Mouse (Mus musculus): ENCODE results near the gene Aunip.
A peak's percentile ranks its signal among the peaks of the same experiment; 100 is the strongest.
"Not testable (repeated sequence)": the region's sequence is repeated elsewhere in the genome, so short reads cannot be mapped to it uniquely, and the experiment has no call there.

The Aunip gene

DNA sequence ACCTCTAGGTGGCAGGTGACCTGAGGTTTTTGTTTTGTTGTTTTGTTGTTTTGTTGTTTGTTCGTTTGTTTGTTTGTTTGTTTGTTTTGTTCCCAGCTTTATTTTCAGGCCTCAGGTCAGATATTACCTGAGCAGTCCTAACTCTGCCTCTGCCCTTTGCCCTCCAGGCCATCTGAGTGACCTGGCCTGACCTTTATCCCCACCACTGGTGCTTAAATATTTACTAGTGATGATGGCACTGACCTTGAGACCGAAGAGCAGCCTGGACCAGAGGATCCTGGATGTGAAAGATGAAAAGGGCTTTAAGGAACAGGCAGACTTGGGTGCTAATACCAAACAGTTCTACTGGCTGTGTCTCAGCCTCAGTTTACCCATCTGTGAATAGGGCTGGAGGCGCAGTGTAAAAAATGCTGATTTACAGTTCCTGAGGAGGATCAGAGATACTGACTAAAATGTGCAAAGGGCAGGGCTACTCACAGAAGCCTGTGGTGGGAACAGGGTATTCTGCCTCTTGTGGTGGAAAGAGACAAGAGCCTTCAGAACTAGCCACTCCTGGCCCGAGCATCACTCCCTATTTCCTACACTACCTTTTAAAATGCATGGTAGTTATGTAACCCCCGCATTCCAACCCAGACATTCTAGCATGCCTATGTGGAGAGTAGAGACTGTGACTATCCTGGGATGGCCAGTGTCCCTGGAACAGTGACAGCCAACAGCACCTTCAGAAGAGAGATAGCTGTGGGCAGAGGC lies 25.5 kb upstream of the Aunip start:
- peak; percentile 62 for DNase-seq (ENCODE audit: low read depth, low spot score)

DNA sequence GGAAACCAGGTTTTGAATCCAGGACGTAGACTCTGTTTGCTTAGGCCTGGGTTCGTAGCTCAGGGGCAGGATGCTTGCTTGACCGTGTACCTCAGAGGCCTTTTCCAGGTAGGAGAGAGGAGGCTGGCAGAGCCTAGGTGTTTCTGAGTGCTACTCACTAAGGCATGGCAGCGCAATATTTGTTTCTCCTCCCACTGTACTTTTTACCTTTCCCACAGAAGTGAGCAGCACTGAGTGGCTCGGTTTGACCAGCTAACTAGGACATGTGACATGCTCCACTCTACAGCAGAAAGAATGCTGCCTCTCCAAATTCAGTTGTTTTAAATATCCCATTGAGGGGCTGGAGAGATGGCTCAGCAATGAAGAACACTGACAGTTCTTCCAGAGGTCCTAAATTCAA lies 22.6 kb upstream of the Aunip start:
- no peak for DNase-seq (ENCODE audit: low read depth, low spot score)

DNA sequence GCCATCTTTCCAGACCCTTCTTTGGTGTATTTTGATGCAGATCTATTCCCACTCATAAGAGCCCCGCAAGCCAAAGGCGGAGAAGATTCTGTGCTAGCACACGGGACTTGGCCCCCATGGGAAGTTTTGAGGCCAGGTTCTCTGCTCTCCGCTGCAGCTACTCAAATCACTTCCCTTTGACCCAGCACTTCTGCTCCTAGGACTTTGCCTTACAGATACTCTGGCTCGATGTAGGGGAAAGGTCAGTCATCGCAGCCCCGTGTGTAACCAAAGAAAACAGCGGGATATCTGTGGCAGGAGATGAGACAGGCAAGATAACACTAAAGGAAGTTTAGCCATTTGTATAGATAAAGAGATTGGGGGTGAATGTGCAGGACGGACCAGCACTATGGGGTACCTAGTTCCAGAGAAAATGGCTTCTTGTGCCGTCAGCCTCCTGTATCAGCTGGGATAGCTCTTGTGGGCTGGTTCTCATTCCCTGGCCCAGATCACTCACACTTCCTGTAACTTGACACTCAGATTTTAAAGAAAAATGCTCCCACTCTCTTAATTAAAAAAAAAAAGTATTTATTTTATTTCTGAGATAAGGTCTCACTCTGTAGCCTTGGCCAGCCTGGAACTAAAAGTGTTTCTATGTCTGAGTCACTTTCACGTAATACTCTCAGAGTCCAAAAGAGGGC lies 20.7 kb upstream of the Aunip start:
- no peak for DNase-seq (ENCODE audit: low read depth, low spot score)

DNA sequence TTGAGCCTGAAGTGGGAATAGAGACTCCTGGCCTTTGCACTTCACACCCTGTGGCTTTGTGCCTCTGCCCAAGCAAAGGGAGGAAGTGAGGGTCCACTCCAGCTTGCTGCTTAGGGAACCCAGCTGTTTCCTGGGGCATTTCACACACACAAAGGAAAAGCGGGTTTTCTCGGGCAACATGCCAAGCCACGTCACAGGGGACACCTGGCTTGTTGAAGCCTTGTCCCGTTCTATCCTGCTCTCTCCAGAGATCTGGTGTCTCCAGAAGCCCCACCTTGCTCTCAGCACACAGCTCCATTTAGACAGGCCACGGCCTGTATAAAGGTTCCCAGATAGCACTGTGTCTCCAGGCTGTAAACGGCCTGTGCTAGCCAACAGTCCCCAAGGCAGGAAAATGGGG lies 19.1 kb upstream of the Aunip start:
- no peak for DNase-seq (ENCODE audit: low read depth, low spot score)

GRCm38 (mm10) chr4:134494161-134494560 lies 16.6 kb upstream of the Aunip start:
- peak; percentile 66 for DNase-seq (ENCODE audit: low read depth, low spot score)

DNA sequence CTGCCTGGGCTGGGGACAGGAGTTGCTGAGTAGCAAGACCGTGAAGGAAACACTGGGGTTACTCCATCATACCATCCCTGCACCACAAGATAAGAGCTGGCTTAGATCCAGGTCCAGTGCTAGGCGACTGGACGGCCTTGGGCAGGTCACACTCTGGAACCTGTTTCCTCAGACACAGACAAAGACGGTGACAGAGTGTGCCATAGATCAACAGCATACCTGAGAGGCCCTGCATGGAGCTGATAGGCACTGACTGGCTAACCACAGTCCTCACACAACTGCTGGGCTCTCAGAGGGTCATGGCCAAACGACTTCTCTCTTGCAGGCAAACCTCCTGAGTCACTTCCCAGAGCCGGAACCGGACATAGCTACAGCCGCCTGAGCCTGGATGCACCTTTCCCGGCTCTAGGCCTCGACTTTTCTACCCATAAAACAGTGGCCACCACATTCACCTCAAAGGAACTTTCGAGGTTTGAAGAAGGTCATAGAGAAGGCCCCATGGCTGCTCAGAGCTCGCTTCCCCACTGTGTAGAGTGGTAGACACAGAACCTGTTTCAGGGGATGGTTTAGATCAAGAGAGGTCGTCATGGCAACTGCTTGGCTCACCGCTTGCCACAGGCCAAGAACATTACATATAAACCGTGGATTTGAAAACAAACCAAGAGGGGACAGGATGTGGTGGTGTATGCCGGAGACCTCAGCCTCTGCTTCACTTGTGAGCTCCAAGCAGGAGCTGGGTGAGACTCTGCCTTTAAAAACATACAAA lies 15.8 kb upstream of the Aunip start:
- peak; percentile 86 for DNase-seq (ENCODE audit: low read depth, low spot score)

GRCm38 (mm10) chr4:134495546-134495923 lies 15.3 kb upstream of the Aunip start:
- DNase-seq (ENCODE audit: low read depth, low spot score): no peak

- DNase-seq (ENCODE audit: low read depth, low spot score): no peak
Observed at GRCm38 (mm10) chr4:134496595-134497210, 14.1 kb upstream of the Aunip start, which contains the start of gene Paqr7. Paqr7 (plus strand) TSS chr4:134496697.

DNA sequence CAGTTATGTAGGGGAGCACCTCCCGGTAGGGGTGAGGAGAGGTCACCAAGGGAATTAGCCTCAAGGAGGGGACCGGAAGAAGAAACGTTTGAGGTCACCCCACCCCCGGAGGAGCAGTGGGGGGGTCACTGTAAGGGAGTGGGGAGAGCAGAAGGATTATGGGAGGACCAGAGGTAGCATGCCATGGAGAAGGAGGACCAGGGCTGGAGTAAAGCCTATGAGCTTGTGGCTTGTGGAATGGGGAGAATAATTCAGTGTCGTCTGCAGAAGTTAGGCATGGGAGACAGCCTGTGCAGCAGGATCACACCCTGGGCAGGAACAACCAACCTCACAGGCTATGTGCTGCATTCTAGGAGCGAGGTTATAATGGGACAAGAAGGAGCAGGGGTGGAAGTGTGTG lies 13.6 kb upstream of the Aunip start:
- no peak for DNase-seq (ENCODE audit: low read depth, low spot score)

- DNase-seq (ENCODE audit: low read depth, low spot score): no peak
Observed at GRCm38 (mm10) chr4:134497986-134498731, 12.6 kb upstream of the Aunip start.

- not testable (repeated sequence) for DNase-seq (ENCODE audit: low read depth, low spot score)
Observed at GRCm38 (mm10) chr4:134498983-134499382, 11.8 kb upstream of the Aunip start.

DNA sequence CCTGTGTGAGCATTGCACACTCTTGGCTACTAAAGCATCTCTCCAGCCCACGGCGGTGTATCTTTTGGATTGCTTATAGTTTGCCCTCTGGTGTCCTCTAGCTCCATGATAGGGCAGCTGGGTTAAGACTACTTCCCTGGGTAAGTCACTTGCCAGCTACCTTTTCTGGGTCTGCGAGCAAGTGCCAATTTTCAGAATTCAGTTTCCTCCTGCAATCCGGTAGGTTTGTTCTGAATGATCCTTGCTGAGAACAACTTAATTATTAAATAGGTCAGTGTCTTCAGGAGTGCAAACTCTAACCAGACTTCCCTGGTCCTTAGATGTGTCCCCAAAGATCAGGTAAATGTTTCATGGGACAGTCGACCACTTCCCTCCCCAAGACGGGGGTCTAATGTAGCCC lies 9.7 kb upstream of the Aunip start:
- no peak for DNase-seq (ENCODE audit: low read depth, low spot score)

GRCm38 (mm10) chr4:134503686-134504357 lies 7.0 kb upstream of the Aunip start:
- DNase-seq (ENCODE audit: low read depth, low spot score): no peak

GRCm38 (mm10) chr4:134505303-134505789 lies 5.5 kb upstream of the Aunip start:
- no peak for DNase-seq (ENCODE audit: low read depth, low spot score)

- no peak for DNase-seq (ENCODE audit: low read depth, low spot score)
Observed at GRCm38 (mm10) chr4:134505966-134506594, 4.7 kb upstream of the Aunip start.

DNA sequence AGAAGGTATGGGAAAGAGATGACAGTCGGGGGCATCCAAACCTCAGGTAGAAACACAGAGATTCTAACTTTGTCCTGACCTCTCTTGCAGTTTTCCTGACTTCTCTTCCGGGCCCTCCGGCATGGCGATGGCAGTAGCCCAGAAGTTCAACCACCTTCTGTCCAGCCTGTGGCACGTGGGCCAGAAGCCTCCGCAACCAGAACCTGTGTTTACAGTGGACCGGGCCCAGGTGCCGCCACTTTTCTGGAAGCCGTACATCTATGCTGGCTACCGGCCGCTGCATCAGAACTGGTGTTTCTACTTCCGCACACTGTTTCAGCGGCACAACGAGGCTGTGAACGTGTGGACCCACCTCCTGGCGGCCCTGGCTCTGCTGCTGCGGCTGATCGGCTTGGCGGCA lies 4.1 kb upstream of the Aunip start:
- DNase-seq (ENCODE audit: low read depth, low spot score): no peak

- no peak for DNase-seq (ENCODE audit: low read depth, low spot score)
Observed at GRCm38 (mm10) chr4:134510396-134510795, 403 bp upstream of the Aunip start.

DNA sequence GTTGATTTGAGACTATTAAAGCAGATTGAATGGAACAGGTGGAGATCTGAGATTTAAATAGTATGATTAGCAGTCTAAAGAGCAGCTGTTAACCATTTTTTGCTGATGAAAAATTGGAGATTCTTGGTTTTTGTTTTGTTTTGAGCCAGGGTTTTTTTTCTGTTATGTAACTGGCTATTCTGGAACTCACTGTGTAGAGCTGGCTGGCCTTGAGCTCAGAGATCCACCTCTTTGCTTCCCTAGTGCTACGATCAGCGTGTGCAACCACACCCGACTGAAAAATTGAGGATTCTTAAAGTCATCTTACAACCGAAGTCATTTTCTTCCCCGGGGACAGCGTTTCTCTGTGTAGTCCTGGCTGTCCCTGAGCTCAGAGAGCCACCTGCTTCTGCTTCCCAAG lies 931 bp downstream of the Aunip start:
- DNase-seq (ENCODE audit: low read depth, low spot score): no peak

DNA sequence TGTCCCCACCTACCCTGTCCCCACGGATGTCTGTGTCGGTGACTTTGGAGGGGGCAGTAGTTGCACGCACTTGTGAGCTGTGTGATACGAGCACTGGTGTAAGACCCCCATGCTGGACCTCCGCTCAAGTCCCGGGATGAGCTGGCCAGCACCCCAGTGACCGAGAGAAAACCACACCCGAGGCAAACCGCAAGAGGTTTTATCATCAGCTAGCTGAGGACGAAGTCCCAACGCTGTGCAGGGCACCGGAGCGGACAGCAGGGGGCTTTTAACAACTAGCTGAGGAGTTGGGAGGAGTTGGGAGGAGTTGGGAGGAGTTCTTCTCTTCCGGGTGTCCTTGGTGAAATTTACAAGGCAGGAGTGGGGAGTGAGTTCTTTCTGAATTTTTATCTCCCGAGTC lies 2.0 kb downstream of the Aunip start:
- DNase-seq (ENCODE audit: low read depth, low spot score): no peak

- DNase-seq (ENCODE audit: low read depth, low spot score): no peak
Observed at GRCm38 (mm10) chr4:134514309-134514930, 3.6 kb downstream of the Aunip start.
